Mouse (Mus musculus) cerebellum, adult 11 months (tissue): Measurements from ENCODE around the gene Hp.

ENCODE experiments used
- DNase-seq: peaks from one replicate; pipeline ENCODE4 v3.0.0; 2022

Gene Hp

DNA sequence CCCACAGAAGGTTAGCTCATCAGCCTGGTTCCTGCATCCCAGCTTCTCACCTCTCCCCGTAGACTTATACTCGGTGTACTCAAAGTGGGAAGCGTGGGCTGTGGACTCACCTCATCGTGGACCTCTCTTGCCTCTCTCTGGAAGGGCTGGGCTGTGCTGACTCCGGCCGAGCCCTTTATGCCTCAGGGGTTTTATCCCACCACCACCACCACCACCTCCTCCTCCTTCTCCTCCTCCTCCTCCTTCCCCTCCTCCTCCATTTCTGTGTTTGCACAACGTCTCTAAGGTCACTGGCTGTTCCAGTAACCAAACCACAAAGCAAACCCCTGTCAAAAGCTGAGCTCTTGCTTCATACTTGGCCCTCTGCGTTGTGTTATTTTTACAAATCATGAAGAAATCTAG lies at the start of gene Hp:
Hp (minus strand) TSS at position 273 of the 402 bp plus-strand sequence.
- DNase-seq: no peak

DNA sequence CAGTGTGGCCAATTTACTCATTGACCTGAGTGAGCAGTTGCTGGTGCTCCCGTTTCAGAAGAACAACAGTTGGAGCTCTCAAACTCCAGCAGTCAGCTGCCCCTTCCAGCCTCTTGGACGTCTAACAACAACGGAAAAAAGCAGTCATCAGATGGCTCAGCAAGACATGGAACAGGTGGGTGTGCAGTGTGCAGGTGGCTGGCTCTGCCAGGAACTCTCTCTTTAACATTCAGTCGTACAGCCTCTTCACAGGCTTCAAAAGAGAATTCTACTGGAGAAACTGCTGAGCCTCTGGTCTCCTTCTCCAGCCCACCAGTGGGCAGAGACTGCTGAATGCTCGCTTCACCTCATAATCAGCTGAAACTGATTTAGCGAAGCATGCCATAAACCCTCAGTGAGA lies 49.7 kb upstream of the Hp start:
- no peak for DNase-seq

DNA sequence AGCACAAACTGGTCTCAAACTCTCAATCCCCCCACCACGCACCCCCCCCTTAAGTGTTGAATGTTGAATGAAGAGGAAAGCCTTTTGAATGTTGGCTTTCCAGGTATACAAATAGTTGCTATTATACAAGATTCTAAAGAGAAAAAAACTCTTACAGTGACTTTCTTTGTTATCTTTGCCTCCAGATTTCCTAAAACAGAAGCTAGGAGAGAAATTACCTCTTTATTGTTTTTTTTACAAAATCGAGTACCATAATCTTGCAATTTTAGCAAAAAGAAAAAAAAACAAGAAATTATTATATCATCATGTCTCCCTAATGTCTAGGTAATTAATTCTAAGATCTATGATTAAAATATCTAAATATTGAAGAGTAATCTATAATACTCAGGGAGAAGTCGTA lies 36.6 kb upstream of the Hp start:
- no peak for DNase-seq

DNA sequence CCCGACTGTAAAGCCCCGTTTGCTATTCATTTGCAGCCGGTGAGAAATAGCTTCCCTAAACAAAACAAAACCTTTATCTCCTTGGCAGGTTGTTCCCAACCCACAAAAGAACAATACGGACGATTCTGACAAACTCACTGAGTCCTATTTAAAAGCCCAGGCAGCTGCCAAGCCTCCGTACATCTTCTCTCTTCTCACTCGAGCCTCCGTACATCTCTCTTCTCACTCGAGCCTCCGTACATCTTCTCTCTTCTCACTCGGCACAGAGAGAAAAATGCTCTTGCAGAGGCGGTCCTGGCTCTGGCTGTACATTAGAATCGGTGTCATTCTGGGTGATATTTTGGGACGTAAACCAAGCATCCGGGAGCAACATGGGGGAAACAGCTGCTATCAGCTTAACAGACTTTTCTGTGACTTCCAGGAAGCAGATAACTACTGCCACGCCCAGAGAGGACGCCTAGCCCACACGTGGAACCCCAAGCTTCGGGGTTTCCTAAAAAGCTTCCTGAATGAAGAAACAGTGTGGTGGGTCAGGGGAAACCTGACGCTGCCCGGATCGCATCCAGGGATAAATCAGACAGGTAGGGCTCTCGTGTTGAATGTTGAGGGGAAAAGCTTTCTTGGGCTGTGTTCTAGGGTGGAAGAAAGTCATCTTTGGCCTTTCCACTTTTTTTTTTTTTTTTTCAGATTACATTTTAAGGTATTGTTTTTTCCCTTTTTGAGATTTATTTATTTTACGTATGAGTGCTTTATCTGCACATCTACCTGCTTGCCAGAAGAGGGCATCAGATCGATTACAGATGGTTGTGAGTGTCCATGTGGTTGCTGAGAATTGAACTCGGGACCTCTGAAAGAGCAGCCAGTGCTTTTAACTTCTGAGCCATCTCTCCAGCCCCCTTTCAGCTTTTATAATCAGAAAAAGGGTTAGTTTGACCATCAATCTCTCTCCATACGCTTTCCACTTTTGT lies 35.6 kb upstream of the Hp start, which contains the start of gene Pkd1l3:
Pkd1l3 (plus strand) TSS at position 275 of the 968 bp plus-strand sequence.
- DNase-seq: no peak

DNA sequence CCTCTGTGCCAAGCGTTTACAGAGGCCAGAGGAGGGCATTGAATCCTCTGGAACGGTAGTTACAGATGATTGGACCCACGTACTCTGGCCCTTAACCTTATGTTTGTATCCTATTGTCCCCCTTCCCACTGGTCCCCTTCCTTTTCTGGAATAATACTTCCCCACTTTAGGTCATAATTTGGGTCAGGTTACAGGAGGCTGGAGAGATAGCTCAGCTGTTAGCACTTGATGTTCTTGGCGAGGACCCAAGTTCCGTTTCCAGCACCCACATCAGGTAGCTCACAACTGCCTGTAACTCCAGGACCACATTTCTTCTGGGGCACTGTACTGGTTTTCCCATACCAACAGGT lies 30.2 kb upstream of the Hp start:
- DNase-seq: peak; percentile 32

DNA sequence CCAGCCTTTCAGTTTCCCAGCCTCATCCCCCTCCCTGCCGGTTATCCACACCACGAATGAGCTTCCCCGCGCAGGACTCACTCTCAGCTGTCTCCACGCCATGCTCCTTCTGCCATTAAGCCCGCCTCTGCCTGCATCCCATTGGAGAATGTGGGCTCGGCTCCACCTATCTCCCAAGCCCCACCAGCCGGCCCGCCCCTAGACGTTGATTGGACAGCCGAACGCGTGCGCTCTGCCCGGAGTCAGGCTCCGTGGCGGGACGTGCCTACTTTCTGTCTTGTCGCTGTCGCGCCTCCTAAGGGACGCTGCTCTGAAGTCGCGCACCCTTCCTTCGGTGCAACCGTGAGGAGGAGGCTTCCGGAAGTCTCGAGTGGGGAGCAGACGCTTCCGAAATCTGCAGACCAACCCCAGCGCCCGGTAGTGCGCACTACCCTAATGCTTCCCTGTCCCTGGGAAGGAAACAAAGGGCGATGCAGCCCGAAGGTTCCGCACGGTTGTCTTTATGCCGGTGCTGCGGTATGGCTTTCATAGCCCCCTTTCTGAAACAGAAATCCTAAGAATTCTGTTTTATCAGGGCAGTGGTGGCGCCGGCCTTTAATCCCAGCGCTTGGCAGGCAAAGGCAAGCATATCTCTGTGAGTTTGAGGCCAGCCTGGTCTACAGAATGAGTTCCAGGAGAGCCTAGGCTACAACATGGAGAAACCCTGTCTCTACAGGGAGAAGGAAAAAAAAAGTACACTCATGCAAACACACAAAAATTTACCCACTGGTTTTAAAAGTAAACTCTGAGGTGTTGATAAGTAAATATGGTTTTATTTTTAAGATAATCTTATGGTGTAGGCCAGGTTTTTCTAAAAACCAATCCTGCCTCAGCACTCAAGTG lies 29.5 kb upstream of the Hp start, which contains the start of gene Dhodh:
Dhodh (minus strand) TSS at position 403 of the 882 bp plus-strand sequence.
- DNase-seq: peak; percentile 96

DNA sequence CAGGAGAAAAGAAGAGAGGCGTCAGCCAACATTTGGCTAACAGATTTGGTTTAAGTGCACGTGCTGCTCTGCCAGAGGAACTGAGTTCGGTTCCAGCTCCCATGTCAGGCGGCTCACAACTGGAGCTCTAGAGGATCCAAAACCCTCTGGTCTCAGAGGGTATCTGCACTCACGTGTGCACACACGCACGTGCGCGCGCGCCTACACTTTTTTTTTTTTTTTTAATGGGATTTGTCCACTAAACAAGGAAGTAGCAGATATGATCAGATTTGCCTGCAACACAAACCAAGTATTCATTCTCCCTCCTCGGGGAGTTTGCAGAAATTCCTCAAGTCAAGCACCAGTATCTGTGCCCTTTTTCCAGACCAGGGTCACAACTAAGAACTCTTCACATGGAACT lies 28.7 kb upstream of the Hp start:
- peak; percentile 4 for DNase-seq

DNA sequence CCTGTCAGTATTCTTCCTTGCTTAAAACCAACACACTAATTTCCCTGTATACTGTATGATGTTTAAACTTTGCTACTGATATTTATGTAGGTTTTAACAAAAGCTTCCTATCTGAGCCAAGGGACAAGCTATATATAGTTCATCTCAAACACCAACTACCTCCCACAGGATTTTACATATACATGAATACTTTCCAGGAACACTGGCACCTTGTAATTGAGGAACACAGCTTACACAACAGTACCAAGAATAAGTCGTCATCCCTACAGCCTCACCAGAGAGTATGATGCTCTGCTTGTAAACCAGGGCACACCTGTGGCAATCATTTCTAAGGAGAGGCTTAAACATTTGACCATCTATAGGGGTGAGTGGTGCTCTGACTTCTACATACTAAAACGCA lies 27.8 kb upstream of the Hp start:
- DNase-seq: no peak

DNA sequence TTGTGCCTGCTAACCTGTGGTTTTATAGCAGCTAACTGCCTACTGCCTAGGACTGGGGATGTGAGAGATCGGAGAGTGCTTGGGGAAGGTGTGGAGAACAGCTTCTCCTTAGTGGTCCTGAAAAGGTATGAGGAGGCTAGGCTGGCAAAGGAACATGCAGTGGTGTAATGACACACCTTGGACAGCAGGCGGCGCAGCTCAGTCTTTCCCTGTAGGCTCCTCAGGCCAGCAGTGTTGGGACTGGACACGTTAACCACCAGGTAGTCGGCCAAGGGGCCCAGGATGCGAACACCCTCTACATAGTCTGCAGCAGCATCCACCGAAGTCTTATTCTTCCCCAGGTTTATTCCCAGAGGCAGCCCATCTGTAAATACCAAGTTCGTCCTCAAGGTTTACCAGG lies 16.9 kb upstream of the Hp start:
- DNase-seq: peak; percentile 22

DNA sequence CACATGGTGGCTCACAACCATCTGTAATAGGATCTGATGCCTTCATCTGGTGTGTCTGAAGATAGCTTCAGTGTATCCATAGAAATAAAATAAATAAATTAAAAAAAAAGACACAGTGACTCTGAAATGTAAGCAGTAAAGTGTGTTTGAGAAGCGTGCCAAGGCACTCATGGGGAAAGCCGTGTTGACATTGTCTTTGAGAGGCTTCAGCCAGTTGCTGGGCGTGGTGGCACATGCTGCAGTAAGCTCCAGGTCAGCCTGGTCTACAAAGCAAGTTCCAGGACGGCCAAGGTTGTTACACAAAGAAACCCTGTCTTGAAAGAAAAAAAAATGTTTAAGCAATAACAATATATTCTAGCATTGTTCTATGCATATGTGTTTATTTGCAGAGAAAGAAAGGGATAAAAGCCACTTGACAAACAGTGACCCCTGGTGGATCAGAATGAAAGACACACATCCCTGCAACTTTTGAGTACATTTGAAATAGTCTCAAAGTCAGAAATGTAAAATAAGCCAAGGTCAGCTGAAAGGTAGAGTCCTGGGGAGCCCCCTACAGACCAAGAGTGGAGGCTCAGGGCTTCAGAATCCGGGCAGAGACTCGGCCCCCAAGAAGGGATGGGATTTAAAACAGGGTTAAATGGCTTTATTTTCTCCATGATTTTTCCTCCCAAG lies 14.3 kb upstream of the Hp start:
- no peak for DNase-seq

DNA sequence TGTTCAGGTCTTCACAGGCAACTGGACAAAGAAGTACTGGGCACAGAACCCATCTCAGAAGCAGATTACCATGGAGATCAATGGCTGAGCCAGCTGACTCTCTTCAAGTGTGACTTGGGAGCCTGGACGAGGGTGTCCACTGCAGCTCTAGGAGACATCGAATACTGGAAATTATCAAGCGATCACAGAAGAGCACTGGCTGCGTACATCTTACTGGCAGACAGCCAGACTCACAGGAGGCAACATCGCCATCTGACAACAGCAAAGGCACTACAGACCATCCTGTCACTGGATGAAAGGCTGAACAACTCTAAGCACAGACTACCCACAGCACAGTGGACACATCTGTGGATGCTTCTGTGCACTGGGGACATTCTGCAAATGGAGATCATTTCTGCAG lies 13.2 kb upstream of the Hp start:
- DNase-seq: no peak

DNA sequence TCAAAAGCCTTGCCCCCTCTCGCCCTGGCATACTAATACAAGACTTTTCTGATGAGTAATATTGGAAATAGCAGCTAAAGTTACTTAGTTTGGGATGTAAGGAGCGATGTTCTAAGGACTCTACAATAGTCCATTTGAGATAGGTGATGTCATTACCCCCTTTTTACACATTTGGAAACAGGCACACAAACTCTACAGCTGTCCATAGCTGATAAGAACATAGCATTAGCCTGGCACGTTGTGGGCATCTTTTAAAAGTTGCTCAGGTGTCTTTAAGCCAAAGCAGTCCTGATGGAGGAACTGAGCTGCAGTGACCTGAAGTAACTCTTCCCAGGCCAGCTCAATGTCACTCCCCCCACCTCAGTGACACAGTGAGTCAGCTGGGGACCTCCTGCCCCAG lies 12.4 kb upstream of the Hp start:
- no peak for DNase-seq

DNA sequence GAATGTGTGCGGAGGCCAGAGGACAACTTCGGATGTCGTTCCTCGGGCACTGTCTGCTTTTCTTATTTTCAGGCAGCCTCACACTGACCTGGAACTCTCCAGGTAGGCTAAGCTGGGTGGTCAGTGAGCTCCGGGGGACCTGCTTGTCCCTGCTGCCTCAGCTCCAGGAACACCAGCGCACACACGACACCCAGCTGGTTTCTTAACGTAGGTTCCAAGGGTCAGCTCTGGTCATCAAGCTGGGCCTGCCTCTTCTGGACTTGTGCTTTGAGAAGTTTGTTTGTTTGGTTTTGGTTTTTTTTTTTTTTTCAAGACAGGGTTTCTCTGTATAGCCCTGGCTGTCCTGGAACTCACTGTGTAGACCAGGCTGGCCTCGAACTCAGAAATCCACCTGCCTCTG lies 11.9 kb upstream of the Hp start:
- no peak for DNase-seq

DNA sequence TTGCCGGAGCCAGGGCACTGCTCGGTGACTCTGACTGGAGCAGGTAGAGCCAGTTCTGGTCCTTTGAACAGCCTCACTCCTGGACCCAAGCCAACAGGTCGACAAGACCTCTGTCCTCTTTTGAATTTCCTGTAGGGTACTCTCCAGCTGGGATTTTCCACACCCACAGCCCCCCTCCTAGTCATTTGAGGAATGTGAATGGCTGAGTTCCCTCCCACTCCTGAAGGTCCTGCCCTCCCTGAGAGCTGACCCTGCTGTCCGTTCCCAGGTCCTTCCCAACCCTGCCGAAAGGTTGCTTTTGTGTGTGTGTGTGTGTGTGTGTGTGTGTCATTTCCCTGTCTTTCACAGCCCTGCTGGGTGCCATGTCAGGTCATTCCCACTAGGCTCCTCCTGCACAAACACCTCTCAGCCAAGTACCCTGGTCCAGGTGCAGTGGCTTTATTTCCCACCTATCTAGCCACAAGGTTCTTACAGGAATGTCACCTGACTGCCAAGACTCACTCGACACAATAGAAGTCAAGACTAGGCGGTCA lies 8.1 kb upstream of the Hp start:
- no peak for DNase-seq

DNA sequence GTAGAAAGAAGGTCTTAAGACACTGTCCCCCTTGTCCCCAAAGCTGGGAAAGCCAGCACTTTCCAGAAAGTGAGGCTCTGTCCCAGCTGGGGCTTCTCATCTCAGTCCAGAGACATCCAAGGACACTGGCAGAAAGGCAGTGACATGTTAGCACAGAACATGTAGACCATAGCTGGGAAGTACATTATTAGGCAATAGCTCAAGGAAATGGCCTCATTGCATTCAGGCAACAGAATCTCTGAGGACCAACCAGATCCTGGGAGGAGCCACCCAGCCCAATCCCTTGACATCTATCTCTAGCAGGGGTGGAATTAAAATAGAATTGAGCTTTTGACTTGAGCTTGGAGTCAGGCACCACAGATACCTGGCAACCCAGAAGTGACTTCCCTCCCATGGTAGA lies 6.7 kb upstream of the Hp start:
- DNase-seq: no peak

DNA sequence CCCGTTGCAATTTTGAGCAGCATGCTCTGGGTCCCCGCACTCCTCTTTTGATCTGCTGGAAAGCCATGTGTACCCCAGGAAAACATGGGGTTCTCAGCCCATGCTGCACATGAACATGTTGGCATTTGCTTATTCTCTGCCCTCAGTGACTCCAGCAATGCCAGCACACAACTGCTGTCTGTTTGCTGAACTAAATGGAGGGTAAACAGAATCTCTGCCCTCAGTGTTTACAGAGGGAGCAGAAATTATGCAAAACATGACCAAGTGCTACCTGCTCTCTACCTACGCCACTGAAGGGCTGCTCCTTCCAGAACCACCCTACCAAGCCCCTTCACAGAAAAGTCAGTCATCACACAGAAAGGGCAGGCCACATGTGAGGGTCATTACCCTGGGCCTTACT lies 5.9 kb upstream of the Hp start:
- DNase-seq: no peak

DNA sequence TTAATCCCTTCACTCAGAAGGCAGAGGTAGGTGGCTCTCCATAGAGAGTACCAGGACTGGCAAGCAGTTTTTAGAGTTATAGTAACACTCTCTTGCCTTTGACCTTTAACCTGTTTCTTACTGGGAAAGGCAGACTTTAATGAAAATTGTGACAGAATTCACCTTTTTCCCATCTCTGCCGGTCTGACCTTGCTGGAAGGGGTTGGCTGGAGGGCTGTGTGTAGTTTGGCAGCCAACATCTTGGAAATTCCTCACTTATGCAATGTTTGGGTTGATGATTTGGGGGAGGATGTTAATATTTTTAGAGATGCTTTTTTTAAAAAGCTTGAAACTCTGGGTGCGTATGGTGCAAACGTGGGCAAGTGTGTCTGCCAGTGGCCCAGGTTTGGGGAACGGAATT lies 5.3 kb upstream of the Hp start:
- no peak for DNase-seq

DNA sequence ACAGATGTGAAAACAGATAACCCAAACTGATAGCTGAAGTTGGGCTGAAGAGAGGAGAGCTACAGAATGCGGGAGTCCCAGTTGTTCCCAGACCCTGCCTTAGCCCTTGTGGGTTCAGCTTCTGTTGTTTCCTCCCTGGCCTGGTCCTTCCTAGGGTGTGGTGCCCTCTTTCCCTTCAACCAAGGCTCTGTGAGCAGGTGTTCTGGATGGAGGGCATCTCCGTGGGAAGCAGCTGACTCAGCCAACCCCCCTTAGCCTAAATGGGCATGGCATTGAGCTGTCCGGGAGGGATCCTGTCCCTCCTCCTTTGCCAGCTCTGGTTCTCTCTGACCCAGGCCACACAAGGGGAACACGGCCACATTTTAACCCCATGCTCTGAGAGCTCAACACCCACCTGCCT lies 2.7 kb downstream of the Hp start:
- no peak for DNase-seq

DNA sequence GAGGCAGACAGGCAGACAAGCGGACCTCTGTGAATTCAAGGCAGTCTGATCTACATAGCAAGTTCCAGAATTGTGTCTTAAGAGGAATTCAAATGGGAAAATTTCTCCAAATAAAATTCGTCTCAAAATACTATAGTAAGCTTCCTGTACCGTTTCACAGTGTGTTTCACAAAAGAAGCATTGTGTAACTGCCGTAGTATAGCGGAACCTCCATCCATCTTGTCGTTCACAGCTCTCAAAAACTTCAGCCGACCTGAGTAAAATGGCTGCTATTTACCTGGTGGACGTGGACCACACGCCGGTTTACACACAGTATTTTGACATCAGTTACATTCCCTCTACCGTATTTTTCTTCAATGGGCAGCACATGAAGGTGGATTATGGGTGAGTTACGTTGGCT lies 7.8 kb downstream of the Hp start:
- no peak for DNase-seq

DNA sequence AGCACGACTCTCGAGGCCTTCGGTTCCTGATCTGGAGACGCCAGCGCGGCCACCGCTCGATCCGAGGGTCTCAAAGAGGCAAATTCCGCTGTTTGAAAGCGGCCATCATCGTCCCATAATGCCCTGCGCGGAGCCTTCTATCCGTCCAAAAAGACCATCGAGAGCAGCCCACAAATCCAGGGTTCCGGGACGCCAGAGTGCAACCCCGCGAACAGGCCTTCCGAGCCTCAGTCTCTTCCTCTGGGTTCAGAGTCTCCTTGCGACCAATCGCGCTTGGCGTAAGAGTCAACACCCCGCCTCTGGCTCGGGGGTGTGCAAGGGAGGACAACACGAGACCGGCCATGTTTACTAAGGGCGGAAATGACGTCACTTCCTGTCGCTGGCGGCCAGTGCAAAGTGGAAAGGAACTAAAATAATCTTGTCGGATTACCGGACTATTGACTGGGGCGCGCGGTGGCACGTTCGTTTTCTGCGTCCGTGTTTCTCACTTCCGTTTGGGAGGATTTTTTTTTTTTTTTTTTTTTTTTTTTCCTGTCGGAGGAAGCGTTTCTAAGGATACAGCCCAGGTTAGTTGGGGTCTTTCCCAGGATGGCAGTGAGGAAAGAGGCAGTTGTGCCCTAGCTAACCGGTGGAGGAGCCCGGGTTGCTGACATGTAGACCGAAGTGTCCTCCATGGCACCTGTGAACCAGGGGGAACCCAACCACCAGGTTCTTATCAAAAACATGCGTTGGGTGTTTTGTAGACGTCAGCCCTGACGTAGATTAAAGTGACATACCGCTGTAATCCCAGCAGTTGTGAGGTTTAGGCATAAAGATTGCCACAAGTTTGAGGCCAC lies 13.3 kb downstream of the Hp start, which contains the start of the genes Dhx38 and Txnl4b:
Dhx38 (minus strand) TSS at position 364 of the 836 bp plus-strand sequence.
Txnl4b (plus strand) TSS at position 395 of the 836 bp plus-strand sequence.
- peak; percentile 99 for DNase-seq

DNA sequence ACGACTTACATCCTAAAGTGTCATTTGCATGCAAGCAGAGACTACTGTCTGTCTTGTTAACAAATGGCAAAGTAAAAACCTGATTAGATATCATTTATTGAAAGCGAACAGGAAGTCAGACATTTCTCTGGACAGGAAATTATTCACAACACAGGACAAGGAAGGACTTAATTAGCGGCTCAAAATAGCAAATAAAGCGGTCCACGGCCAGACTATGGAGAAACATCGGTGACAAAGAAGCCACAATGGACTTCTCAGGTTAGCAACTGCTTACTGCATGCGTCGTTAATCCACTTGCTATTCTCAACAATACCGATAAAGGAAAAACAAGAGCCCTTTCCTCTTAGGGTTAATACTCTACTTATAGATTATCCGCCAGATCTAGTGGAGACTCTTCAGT lies 14.2 kb downstream of the Hp start:
- DNase-seq: no peak

DNA sequence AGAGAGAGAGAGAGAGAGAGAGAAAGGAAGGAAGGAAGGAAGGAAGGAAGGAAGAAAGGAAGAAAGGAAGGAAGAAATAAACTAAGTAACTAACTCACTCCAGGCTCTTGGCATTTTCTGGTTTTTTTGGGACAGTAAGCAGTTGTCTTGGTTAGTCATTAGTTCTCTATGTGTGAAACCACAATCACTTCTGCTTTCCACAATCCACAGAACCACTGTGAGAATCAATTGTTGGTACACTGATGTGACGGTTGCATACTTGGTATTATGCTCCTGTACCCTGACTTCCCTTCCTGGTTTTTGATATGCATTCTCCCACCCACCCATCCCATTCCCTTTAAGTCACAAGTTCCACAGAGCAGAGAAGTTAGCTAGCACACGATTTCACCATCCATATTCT lies 15.1 kb downstream of the Hp start:
- no peak for DNase-seq
